Mouse (Mus musculus) erythroblast, embryonic 14.5 days (primary cell): ENCODE results near the gene Map4.

Source experiments
- GATA1 ChIP-seq: IDR thresholded peaks from 2 replicates; pipeline ENCODE4 v1.6.1; 2012; ENCODE audit warnings: low read length, inconsistent platforms, mixed read lengths
- TAL1 ChIP-seq: IDR thresholded peaks from 3 replicates; pipeline ENCODE4 v1.6.1; 2012; ENCODE audit warnings: low read length, inconsistent platforms, mixed read lengths

DNA sequence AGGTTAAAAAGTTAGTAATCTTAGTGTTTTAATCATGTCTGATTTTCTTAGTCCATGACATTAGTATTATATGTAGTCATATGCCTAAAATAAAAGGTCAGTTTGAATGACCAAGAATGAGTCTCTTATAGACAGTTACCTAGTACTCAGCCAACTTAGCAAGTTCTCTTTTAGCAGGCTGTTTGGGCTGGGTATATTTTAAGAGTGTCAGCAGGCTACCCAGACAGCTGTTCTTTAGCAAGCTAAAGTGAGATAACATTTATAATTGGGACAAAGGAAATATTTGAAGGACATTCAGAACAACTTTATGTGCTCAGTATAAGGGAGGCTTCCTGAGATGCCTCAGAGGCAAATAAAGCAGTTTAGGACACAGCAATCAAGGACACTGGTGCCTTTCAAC is 17.3 kb downstream of the Map4 start:
- TF ChIP-seq GATA1 = no peak
- no peak for TF ChIP-seq TAL1
